Mouse (Mus musculus) MEL (cell line): ENCODE results near the gene Nol6. TPM values are rescaled to one million over a fixed set of nuclear protein-coding genes. Genes with fewer than 3 reads are reported as not detected.

Source experiments
- DNase-seq: peaks from one replicate; pipeline ENCODE4 v3.0.0; 2011; ENCODE audit warnings: low read depth, low spot score
- H3K27ac ChIP-seq: 2 replicates; pipeline ENCODE4 v1.5.1; 2012; ENCODE audit warnings: low read depth, mild to moderate bottlenecking, control low read depth, low read length, moderate library complexity; ENCODE audit not compliant: control insufficient read depth
- H3K27me3 ChIP-seq, 2 experiments: fragments of 150-350 bp in 1 of 2; sonication (generic) in 1 of 2; 2 replicates each; pipeline ENCODE4 v1.6.1; 2012; ENCODE audit warnings: low read length in 2 of 2, mild to moderate bottlenecking in 2 of 2, improper control_type of control experiment in 1 of 2, moderate library complexity in 1 of 2; ENCODE audit not compliant: insufficient read depth in 2 of 2, control insufficient read depth in 1 of 2
- H3K36me3 ChIP-seq, 2 experiments: 2 replicates each; pipeline ENCODE4 v1.6.1; 2012 to 2014; ENCODE audit warnings: low read length in 2 of 2, improper control_type of control experiment in 1 of 2, inconsistent platforms in 1 of 2, mild to moderate bottlenecking in 1 of 2; ENCODE audit not compliant: insufficient read depth in 2 of 2, control insufficient read depth in 1 of 2
- H3K4me1 ChIP-seq, 2 experiments: fragments of 150-350 bp in 1 of 2; sonication (generic) in 1 of 2; 2 replicates each; pipeline ENCODE4 v1.6.1; 2012; ENCODE audit warnings: low read length in 2 of 2, improper control_type of control experiment in 1 of 2, mild to moderate bottlenecking in 1 of 2; ENCODE audit not compliant: insufficient read depth in 2 of 2, control insufficient read depth in 1 of 2
- H3K4me3 ChIP-seq, 2 experiments: fragments of 150-350 bp in 1 of 2; sonication (generic) in 1 of 2; 2 replicates each; pipeline ENCODE4 v1.5.1; 2012; ENCODE audit warnings: low read depth in 2 of 2, low read length in 2 of 2, mild to moderate bottlenecking in 2 of 2, moderate library complexity in 2 of 2, control low read depth in 1 of 2, improper control_type of control experiment in 1 of 2; ENCODE audit not compliant: control insufficient read depth in 1 of 2, insufficient read depth in 1 of 2
- H3K79me2 ChIP-seq: 2 replicates; pipeline ENCODE4 v1.6.1; 2012; ENCODE audit warnings: mild to moderate bottlenecking, low read length, moderate library complexity; ENCODE audit not compliant: control insufficient read depth, poor library complexity, insufficient read depth
- H3K9ac ChIP-seq: 2 replicates; pipeline ENCODE4 v1.6.1; 2012; ENCODE audit warnings: low read depth, mild to moderate bottlenecking, control low read depth, low read length, moderate library complexity; ENCODE audit not compliant: control insufficient read depth, poor library complexity, severe bottlenecking
- H3K9me3 ChIP-seq: fragments of 150-350 bp; sonication (generic); replicated peaks from 2 replicates; pipeline ENCODE4 v1.6.1; 2012; ENCODE audit warnings: mild to moderate bottlenecking, low read length, improper control_type of control experiment, moderate library complexity; ENCODE audit not compliant: insufficient read depth
- CHD1 ChIP-seq: IDR thresholded peaks from 2 replicates; pipeline ENCODE4 v1.6.1; 2012; ENCODE audit warnings: low read depth, mild to moderate bottlenecking, inconsistent platforms, low read length, improper control_type of control experiment
- CTCF ChIP-seq, 3 experiments: IDR thresholded peaks in 2 of 3; conservative IDR thresholded peaks in 1 of 3; 2 replicates each; pipeline ENCODE4 v1.5.1; 2011 to 2012; ENCODE audit warnings: low read length in 3 of 3, low read depth in 2 of 3, mild to moderate bottlenecking in 2 of 3, improper control_type of control experiment in 1 of 3, inconsistent platforms in 1 of 3, mixed read lengths in 1 of 3, moderate library complexity in 1 of 3; ENCODE audit not compliant: control insufficient read depth in 1 of 3, insufficient read depth in 1 of 3, poor library complexity in 1 of 3, severe bottlenecking in 1 of 3
- E2F4 ChIP-seq: IDR thresholded peaks from 2 replicates; pipeline ENCODE4 v1.6.1; 2011; ENCODE audit warnings: low read depth, low read length, improper control_type of control experiment, borderline replicate concordance
- EP300 ChIP-seq, 2 experiments: IDR thresholded peaks; 2 replicates each; pipeline ENCODE4 v1.6.1; 2011; ENCODE audit warnings: improper control_type of control experiment in 2 of 2, low read length in 2 of 2, low read depth in 1 of 2, mild to moderate bottlenecking in 1 of 2
- MAX ChIP-seq: IDR thresholded peaks from 2 replicates; pipeline ENCODE4 v1.6.1; 2011; ENCODE audit warnings: low read length, improper control_type of control experiment
- MEF2A ChIP-seq: IDR thresholded peaks from 2 replicates; pipeline ENCODE4 v1.6.1; 2014; ENCODE audit warnings: low read depth, mild to moderate bottlenecking, inconsistent platforms, low read length, improper control_type of control experiment; ENCODE audit not compliant: poor library complexity, insufficient replicate concordance, severe bottlenecking; ENCODE audit errors: extremely low read depth
- MXI1 ChIP-seq: IDR thresholded peaks from 2 replicates; pipeline ENCODE4 v1.6.1; 2011; ENCODE audit warnings: mild to moderate bottlenecking, low read depth, low read length, improper control_type of control experiment
- NELFE ChIP-seq: IDR thresholded peaks from 2 replicates; pipeline ENCODE4 v1.6.1; 2011; ENCODE audit warnings: low read depth, low read length, improper control_type of control experiment
- RAD21 ChIP-seq: IDR thresholded peaks from 2 replicates; pipeline ENCODE4 v1.6.1; 2011; ENCODE audit warnings: mild to moderate bottlenecking, low read depth, low read length, improper control_type of control experiment
- RCOR1 ChIP-seq: IDR thresholded peaks from 2 replicates; pipeline ENCODE4 v1.6.1; 2012; ENCODE audit warnings: low read depth, mild to moderate bottlenecking, inconsistent platforms, low read length, improper control_type of control experiment
- TCF12 ChIP-seq: IDR thresholded peaks from 2 replicates; pipeline ENCODE4 v1.6.1; 2014; ENCODE audit warnings: low read depth, mild to moderate bottlenecking, inconsistent platforms, low read length, improper control_type of control experiment, moderate library complexity
- ZKSCAN1 ChIP-seq: IDR thresholded peaks from 2 replicates; pipeline ENCODE4 v1.6.1; 2012; ENCODE audit warnings: low read depth, mild to moderate bottlenecking, inconsistent platforms, low read length, improper control_type of control experiment, moderate library complexity
- ZNF384 ChIP-seq: IDR thresholded peaks from 2 replicates; pipeline ENCODE4 v1.6.1; 2012; ENCODE audit warnings: low read depth, mild to moderate bottlenecking, inconsistent platforms, low read length, improper control_type of control experiment
- polyA plus RNA-seq, 2 experiments: library from polyadenylated mRNA; stranded (reverse) in 1 of 2; unstranded in 1 of 2; fragments of >175 nt in 1 of 2; fragments of >200 nt in 1 of 2; gene quantifications; 2 replicates each; pipeline versions ENCODE4 v1.2.1 to v1.2.4; 2012; ENCODE audit warnings: low replicate concordance in 2 of 2, low read depth in 1 of 2; ENCODE audit not compliant: insufficient read length in 2 of 2, insufficient read depth in 1 of 2, missing spikeins in 1 of 2
- total RNA-seq: library from RNA; depleted of rRNA; stranded (reverse); fragments of 300-350 nt; gene quantifications from 2 replicates; pipeline ENCODE4 v1.2.3, GENCODE M21; 2012

The Nol6 gene
- total and polyA plus RNA-seq, 3 experiments = 36.6 to 71.2 TPM; not detected in 1

- Histone ChIP-seq H3K79me2 (no peaks in the 10 kb centered on the region), H3K27ac (no peak overlapping the region), H3K27me3 (no peaks in the 10 kb centered on the region), H3K4me3 (no peak overlapping the region), H3K9me3 (no peaks in the 10 kb centered on the region), H3K4me1 (peaks cover 6 to 22% of the 10 kb centered on the region in 2 experiments), H3K36me3 (peaks cover 0 to 10% of the 10 kb centered on the region in 2 experiments; a peak in 2 of 4 replicates), H3K9ac (no peak overlapping the region)
- DNase-seq = no peak
- TF ChIP-seq ZKSCAN1 = no peak
- TF ChIP-seq MXI1 = 0 out of 2 replicates have a peak, but pooled peaks have one; percentile 5
- TF ChIP-seq EP300 (IDR thresholded peaks at IDR 0.05; ENCODE audit: low read depth in 1 of 2, low read length in 2 of 2) = peak; percentile 7 to 19; a peak in 1 of 4 replicates
- TF ChIP-seq RAD21 = no peak
- no peak for TF ChIP-seq RCOR1
- TF ChIP-seq CHD1 = no peak
Measured at GRCm38 (mm10) chr4:41096169-41096568, 28.1 kb downstream of the Nol6 start.

- H3K4me1 ChIP-seq = peaks cover 8 to 22% of the 10 kb centered on the region in 2 experiments
- no peaks in the 10 kb centered on the region for H3K27me3 ChIP-seq
Measured at GRCm38 (mm10) chr4:41094361-41094760, 29.9 kb downstream of the Nol6 start.

GRCm38 (mm10) chr4:41092958-41093357, 31.3 kb downstream of the Nol6 start:
- Histone ChIP-seq H3K9ac (no peak overlapping the region), H3K4me1 (peaks cover 10 to 32% of the 10 kb centered on the region in 2 experiments), H3K79me2 (no peaks in the 10 kb centered on the region), H3K27ac (no peak overlapping the region), H3K36me3 (peaks cover 0 to 17% of the 10 kb centered on the region in 2 experiments; a peak in 2 of 4 replicates), H3K9me3 (no peaks in the 10 kb centered on the region), H3K27me3 (no peaks in the 10 kb centered on the region), H3K4me3 (no peak overlapping the region)
- TF ChIP-seq ZNF384 (0 out of 2 replicates have a peak, but pooled peaks have one; percentile 7), MEF2A (no peak)
- DNase-seq = no peak

More at GRCm38 (mm10) chr4:41094361-41094760, 29.9 kb downstream of the Nol6 start:
- Histone ChIP-seq H3K9me3 (no peaks in the 10 kb centered on the region), H3K4me3 (no peak overlapping the region), H3K79me2 (no peaks in the 10 kb centered on the region)
- TF ChIP-seq RAD21 (no peak), CTCF (IDR thresholded peaks at IDR 0.05 in 2 of 3, conservative IDR thresholded peaks at IDR 0.05 in 1 of 3; ENCODE audit: control insufficient read depth in 1 of 3, insufficient read depth in 1 of 3, low read depth in 2 of 3, low read length in 3 of 3, poor library complexity in 1 of 3, severe bottlenecking in 1 of 3) (no peak), MAX (no peak), NELFE (no peak), CHD1 (no peak), TCF12 (no peak), E2F4 (no peak)
- TF ChIP-seq, all 39 proteins: peak for 0
- Histone ChIP-seq H3K27ac (no peak overlapping the region), H3K9ac (no peak overlapping the region), H3K36me3 (peaks cover 0 to 10% of the 10 kb centered on the region in 2 experiments; a peak in 2 of 4 replicates)
- peak; percentile 47 for DNase-seq
